Mouse (Mus musculus): ENCODE data around the gene Sugt1.

DNA sequence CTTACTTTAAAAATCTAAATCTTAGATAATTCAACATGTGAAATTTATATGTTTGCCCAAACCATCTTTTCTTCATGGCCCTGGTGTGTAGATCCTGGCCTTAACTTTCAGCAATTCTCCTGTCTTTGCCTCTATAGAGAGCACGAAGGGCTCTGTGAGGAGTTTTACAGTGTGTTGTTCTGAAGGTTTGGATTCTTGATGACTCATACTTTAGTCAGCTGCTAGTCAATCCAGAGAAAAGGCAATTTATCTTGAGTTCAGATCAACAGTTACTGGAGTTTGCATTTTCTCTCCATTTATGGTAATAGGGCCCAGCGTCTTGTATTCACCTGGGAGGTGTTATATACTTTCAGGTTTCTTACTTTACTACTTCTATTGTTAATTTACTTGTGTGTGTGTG lies 35.6 kb upstream of the Sugt1 start:
- TF ChIP-seq GATA1 (IDR thresholded peaks at IDR 0.05; ENCODE audit: low read length): no peak
- TF ChIP-seq TAL1 (IDR thresholded peaks at IDR 0.05; ENCODE audit: low read length): no peak
